ENCODE assay signal across 22 mouse cellular contexts in genomic region chr6:65563887-65564656, GRCm38 (mm10). TPM values are rescaled to one million over a fixed set of nuclear protein-coding genes. Genes with fewer than 3 reads are reported as not detected.
DNase-seq lines count a peak whose midpoint lies in the region; ATAC-seq lines count a peak whose summit lies in the region.
"Had no signal": no experiment of that assay in that cellular context is flagged by ENCODE, and none has a peak within 500 bp of the region (broad histone marks: within the 10 kb centered on the region; RNA-seq: fewer than 3 reads in every experiment).

No protein-coding gene starts in this region.

- H3K4me1 ChIP-seq in midbrain, embryonic 16.5 days (ENCODE audit: control insufficient read depth, insufficient read depth, low read length), result no peaks in the 10 kb centered on the region
- H3K4me1 ChIP-seq: hindbrain, embryonic 10.5 days; stomach, embryonic 15.5 days had no signal

- no peak overlapping the region for H3K4me3 ChIP-seq in midbrain, embryonic 16.5 days (ENCODE audit: low read depth, low read length)
- H3K4me3 ChIP-seq: hindbrain, embryonic 10.5 days; left cerebral cortex, adult 2 months; stomach, embryonic 15.5 days had no signal

- WGBS in midbrain, embryonic 16.5 days, result 70% methylated on average over 3 of the region's 3 CpGs

- H3K27me3 ChIP-seq in midbrain, embryonic 16.5 days (ENCODE audit: control insufficient read depth, insufficient read depth, low read depth, low read length), result no peaks in the 10 kb centered on the region
- H3K27me3 ChIP-seq: stomach, embryonic 15.5 days had no signal

- no peak overlapping the region for H3K4me2 ChIP-seq in midbrain, embryonic 16.5 days (ENCODE audit: low read length)
- H3K4me2 ChIP-seq: heart, embryonic 11.5 days; lung, embryonic 14.5 days; stomach, embryonic 15.5 days had no signal

- H3K36me3 ChIP-seq in midbrain, embryonic 16.5 days (ENCODE audit: control insufficient read depth, insufficient read depth, low read length), result no peaks in the 10 kb centered on the region
- H3K36me3 ChIP-seq: hindbrain, embryonic 10.5 days; stomach, embryonic 15.5 days had no signal

- ATAC-seq in midbrain, embryonic 16.5 days, result no peak
- ATAC-seq: forebrain, embryonic 16.5 days; intestine, embryonic 16.5 days had no signal

- no peaks in the 10 kb centered on the region for H3K9me3 ChIP-seq in midbrain, embryonic 16.5 days (replicated peaks; ENCODE audit: control insufficient read depth, low read length, poor library complexity, severe bottlenecking)
- H3K9me3 ChIP-seq: hindbrain, embryonic 10.5 days; stomach, embryonic 15.5 days had no signal

- H3K27ac ChIP-seq in midbrain, embryonic 16.5 days (ENCODE audit: low read length), result no peak overlapping the region
- H3K27ac ChIP-seq: hindbrain, embryonic 10.5 days; stomach, embryonic 15.5 days had no signal

- DNase-seq in right cerebral cortex, adult 18-20 months, result peak; percentile 73
- no peak for DNase-seq in right cerebral cortex, postnatal 4 days
- peak; percentile 82 for DNase-seq in brain, adult 2 months (ENCODE audit: low read depth, low spot score)
- peak; percentile 38 to 66 for DNase-seq in left cerebral cortex, postnatal 14 days (ENCODE audit: low spot score in 2 of 2)
- no peak for DNase-seq in lung, postnatal 25 days (ENCODE audit: low spot score)
- no peak for DNase-seq in heart, adult 9 months (ENCODE audit: low spot score in 2 of 2)
- DNase-seq: adrenal gland, postnatal 36 days; cerebellum, postnatal 14 days; gastrocnemius, postnatal 25 days; kidney, postnatal 14 days; liver; lung, embryonic 14.5 days; midbrain, embryonic 14.5 days had no signal

- no peak overlapping the region for H3K9ac ChIP-seq in midbrain, embryonic 16.5 days (ENCODE audit: low read depth, low read length)
- H3K9ac ChIP-seq: lung, embryonic 14.5 days; stomach, embryonic 15.5 days had no signal

- intact Hi-C loops in left cerebral cortex, postnatal 14 days (cut with DNase I), result no loop called here

RNA-seq across cellular contexts. Expression of gene Tnip3, which starts 39.0 kb away (rescaled TPM):
- total RNA-seq in left cerebral cortex, postnatal 14 days (2021), result not detected
- not detected in 2 replicates for polyA plus RNA-seq in midbrain, embryonic 16.5 days (2015; fragmentation: Nextera tagmentation; extraction: Ambion mirVana)
- total RNA-seq: gastrocnemius, postnatal 25 days; left cerebral cortex, adult 2 months had no signal
- polyA plus RNA-seq: forebrain, embryonic 16.5 days; hindbrain, embryonic 10.5 days; midbrain, embryonic 14.5 days; neural tube, embryonic 11.5 days; small intestine, adult 2 months had no signal

Comparison
In these comparisons a context has a peak if more than half of its experiments do, and no peak if none do; other contexts are left out.
1. DNase-seq: peak in right cerebral cortex, adult 18-20 months (single experiment), brain, adult 2 months (single experiment) and left cerebral cortex, postnatal 14 days (2 of 2); none in right cerebral cortex, postnatal 4 days (single experiment), lung, postnatal 25 days (single experiment) and heart, adult 9 months (0 of 2).